Mouse (Mus musculus) right cerebral cortex, postnatal 14 days (tissue): Measurements from ENCODE around the gene Themis2.
A peak's percentile ranks its signal among the peaks of the same experiment; 100 is the strongest.
"Not testable (repeated sequence)": the region's sequence is repeated elsewhere in the genome, so short reads cannot be mapped to it uniquely, and the experiment has no call there.

Source experiments
- DNase-seq: peaks from one replicate; pipeline ENCODE4 v3.0.0; 2022

Themis2 gene

DNA sequence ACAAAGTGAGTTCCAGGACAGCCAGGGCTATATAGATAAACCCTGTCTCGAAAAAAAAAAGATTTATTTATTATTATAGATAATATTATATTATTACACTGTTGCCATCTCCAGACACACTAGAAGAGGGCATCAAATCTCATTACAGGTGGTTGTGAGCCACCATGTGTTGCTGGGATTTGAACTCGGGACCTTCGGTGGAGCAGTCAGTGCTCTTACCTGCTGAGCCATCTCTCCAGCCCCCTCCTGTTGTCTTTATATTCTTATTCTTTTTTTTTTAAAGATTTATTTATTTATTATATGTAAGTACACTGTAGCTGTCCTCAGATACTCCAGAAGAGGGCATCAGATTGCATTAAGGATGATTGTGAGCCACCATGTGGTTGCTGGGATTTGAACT, 2.5 kb upstream of the Themis2 start:
- not testable (repeated sequence) for DNase-seq

- DNase-seq = no peak
Observed at GRCm38 (mm10) chr4:132798028-132798427, 1.8 kb upstream of the Themis2 start.

- DNase-seq = no peak
Observed at GRCm38 (mm10) chr4:132797461-132797860, 1.3 kb upstream of the Themis2 start.

DNA sequence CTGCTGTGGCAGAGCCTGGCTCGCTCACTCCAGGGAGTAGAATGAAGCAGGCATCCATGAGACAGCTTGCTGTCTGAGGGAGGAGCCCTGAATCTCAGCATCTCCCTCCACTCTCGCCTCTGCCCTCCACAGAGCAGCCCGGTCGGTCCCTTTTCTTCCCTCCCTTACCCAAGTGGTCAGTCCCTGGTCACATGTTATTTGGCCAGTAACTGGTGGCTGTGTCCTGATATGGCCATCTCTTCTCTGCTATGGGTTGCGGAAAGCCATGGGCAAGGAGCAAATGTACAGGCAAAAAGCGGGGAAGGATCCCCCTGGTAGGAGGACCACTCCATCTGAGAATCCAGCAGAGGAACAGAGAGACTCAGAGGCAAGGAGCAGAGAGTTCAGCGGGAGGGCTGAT, 1.0 kb downstream of the Themis2 start:
- DNase-seq = no peak

- DNase-seq = no peak
Observed at GRCm38 (mm10) chr4:132794760-132795159, 1.4 kb downstream of the Themis2 start.

DNA sequence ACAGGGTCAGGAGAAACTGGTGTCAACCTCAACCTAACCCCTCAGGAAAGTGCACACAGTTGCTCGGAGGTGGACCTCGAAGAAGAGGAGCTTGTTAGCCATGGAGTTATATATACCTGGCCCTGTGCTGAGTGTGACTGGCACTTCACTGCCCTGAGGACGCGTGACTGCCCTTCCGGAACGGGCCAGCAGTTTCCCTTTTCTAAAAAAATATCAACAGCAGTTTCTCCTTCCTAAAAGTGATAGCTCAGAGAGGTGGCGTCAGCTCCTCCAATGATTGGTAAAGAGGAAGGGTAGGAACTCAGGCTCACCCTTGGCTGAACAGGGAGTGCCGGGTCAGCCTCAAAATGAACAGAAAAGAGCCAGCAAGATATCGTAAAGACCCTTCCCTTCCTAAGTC, 2.2 kb downstream of the Themis2 start:
- no peak for DNase-seq

DNA sequence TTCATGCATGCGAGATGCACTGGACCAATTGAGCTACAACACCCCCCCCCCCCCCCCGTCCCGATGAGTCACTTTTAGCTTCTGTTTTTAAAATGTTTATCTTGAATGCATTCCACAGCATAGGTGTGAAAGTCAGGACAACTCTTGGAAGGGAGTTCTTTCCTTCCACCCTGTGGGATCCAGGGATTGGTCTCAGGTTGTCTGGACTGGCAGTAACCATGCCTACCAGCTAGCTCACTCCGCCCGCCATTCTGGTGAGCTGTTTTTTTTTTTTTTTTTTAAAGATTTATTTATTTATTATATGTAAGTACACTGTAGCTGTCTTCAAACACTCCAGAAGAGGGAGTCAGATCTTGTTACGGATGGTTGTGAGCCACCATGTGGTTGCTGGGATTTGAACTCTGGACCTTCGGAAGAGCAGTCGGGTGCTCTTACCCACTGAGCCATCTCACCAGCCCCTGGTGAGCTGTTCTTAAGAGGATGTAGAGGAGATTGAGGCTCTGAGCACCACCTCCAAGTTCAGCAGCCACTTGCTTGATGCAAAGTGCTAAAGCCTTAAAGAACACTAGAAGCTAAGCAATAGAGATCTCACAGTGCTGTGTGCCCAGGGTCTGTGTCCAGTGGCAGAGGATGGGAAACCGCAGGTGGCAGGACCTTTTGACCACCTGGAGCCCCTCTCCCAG, 2.7 kb downstream of the Themis2 start:
- not testable (repeated sequence) for DNase-seq

DNA sequence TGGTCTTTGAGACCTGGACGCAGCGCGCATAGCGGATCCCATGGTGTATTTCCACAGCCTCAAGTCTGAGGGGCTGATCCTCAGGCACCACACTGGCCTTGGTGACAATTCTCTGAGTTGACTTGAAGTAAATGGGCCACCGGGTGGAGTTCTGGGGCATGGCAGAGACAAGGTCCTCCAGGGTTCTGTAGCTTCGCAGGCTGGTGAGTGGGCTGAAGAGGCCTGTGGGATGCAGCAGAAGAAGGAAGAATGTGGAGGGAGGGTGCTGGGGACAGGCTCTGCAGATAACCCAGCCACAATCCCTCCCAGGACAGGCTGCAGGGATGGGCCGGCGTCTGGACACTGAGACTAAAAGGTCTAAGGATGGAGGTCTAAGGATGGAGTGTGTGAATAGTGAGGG, 6.5 kb downstream of the Themis2 start:
- DNase-seq = no peak

- no peak for DNase-seq
Observed at GRCm38 (mm10) chr4:132785228-132785627, 11.0 kb downstream of the Themis2 start.

GRCm38 (mm10) chr4:132783732-132784131, 12.5 kb downstream of the Themis2 start:
- no peak for DNase-seq

- no peak for DNase-seq
Observed at GRCm38 (mm10) chr4:132780288-132780687, 15.9 kb downstream of the Themis2 start.

GRCm38 (mm10) chr4:132778562-132779201, 17.5 kb downstream of the Themis2 start:
- no peak for DNase-seq

- DNase-seq = peak; percentile 84
Observed at GRCm38 (mm10) chr4:132776764-132777163, 19.4 kb downstream of the Themis2 start.

DNA sequence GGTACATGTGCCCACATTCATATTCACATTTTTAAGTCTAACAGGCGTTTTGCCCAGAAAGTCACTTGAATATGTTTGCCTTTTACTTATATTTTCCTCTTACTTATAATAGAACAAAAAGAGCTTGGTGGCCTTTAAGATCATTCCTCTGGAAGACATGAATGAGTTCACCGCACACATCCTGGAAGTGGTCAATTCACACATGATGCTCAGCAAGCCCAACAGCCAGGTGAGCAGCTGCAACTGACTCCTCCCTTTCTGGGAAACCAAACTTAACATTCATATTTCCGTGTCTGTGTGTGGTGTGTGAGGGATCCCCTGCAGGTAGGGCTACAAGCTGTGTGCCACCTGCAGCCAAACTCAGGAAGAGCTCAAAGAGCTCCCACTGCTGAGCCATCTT, 21.3 kb downstream of the Themis2 start:
- no peak for DNase-seq

- DNase-seq = no peak
Observed at GRCm38 (mm10) chr4:132771776-132772175, 24.4 kb downstream of the Themis2 start.

- DNase-seq = peak; percentile 99
Observed at GRCm38 (mm10) chr4:132767914-132768876, 28.0 kb downstream of the Themis2 start, which contains the start of gene Rpa2. TSS of gene Rpa2 (plus strand) at chr4:132768332.

DNA sequence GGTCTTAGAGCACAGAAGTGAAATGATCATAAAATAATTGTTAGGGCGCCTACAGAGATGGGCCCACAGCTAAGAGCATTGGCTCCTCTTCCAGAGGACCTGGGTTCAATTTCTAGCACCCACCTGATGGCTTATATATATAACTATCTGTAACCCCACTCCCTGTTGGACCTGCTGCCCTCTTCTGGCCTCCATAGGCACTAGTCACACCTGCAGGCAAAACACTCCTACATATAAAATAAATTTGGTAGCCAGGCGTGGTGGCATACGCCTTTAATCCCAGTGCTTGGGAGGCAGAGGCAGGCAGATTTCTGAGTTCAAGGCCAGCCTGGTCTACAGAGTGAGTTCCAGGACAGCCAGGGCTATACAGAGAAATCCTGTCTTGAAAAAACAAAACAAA, 33.1 kb downstream of the Themis2 start:
- not testable (repeated sequence) for DNase-seq

GRCm38 (mm10) chr4:132762602-132763001, 33.6 kb downstream of the Themis2 start:
- no peak for DNase-seq

DNA sequence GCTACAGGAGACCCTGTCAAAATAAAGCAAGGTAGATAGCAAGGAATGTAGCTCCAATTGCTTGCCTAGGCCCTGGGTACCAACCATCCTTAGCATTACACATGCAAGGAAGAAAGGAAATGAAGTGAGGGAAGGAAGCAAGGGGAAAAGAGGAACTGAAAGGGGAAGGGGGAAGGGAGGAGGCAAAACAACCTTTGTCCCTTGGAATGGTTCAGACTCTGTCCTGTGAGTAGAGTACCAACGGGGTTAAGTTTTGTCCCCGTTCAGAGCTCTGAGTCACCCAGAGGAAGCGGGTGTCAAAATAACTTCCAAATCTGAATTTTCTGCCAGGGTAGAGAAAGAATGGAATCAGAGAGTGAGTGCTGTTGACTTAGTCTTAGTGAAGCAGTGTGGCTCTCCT, 35.9 kb downstream of the Themis2 start:
- DNase-seq = no peak

DNA sequence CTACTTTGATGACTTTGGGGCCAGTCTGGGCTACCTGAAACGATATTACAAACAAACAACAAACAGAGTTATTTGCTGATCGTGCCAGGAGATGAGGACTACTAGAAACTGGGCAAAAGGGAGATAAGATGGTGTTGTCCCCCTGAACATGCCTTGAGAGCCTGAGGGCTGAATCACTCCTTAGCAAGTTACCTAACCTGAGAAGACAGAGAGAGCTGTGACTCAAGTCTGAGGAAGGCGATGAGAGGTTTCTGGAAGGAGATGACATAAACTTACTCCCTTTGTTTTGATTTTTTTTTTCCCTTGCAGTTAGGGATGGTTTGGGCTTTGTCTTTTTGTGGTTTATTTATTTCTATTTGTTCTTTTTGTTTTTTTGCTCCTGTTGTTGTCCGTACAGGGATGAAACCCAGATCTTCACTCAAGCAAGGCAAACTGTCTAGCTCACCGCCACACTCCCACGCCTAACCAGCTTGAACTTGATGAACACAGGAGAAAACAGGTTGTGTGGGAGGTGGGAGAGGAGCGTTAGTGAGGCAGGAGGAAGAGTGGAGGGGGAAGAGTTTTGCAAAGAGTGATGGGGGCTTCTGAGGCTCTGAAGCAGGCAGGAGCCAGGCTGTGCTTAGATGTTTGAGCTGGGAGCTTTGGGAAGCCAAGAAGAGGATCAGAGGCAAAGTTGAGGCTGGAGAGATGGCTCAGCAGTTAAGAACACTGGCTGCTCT, 38.4 kb downstream of the Themis2 start:
- DNase-seq = no peak

DNA sequence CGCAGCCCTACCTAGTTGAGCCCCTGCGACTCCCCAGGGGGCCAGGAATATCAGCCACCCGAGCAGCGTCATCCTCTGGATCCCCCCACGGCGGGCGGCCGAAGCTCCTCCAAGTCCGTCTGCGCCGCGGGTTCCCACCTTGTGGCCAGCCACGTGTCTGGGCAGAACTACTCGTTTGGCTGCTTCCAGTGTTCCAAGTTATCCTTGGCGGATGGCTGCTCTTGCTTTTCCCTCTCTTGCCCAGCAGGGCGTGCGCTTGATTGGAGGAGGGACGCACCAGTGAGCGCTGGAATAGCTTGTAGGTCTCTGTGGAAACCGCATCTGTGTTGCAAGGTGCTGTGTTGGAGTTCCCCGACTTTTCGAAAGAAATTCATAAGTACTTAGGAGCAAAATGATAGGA, 39.2 kb downstream of the Themis2 start, which contains the start of gene Smpdl3b:
Gene Smpdl3b (minus strand): TSS at position 279 of the 400 bp plus-strand sequence.
- DNase-seq = peak; percentile 74

DNA sequence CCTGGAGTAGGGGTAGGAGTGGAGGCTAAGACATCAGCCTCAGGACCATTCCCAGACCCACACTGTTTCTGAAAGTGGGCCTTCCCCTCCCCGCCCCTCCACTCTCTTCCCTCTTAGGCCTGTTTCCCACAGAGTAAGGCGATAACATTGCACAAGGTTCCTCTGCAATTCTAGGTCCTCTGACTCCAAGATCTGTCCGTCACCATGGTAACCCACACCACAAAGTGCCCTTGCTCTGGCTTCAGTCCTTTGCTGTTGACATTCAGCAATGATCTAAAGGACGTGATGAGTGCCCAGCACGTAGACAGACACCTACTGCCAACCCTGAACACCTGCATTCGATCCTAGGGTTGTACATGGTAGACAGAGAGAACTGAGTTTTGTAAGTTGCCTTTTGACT, 43.2 kb downstream of the Themis2 start:
- no peak for DNase-seq
